Comparison of ENCODE assay signal across 10 mouse cellular contexts in genomic region chr11:98829875-98830274, GRCm38 (mm10).
"Had no signal": no experiment of that assay in that cellular context is flagged by ENCODE, and none has a peak within 500 bp of the region (broad histone marks: within the 10 kb centered on the region; RNA-seq: fewer than 3 reads in every experiment).

No protein-coding gene starts in this region.

- H3K4me1 ChIP-seq: kidney, embryonic 15.5 days; limb, embryonic 10.5 days; neural tube, embryonic 12.5 days had no signal

- ATAC-seq: midbrain, embryonic 15.5 days had no signal

- H3K4me2 ChIP-seq: kidney, embryonic 15.5 days; liver, embryonic 11.5 days; liver, embryonic 15.5 days; midbrain, embryonic 15.5 days; neural tube, embryonic 12.5 days had no signal

- H3K9me3 ChIP-seq: kidney, embryonic 15.5 days; limb, embryonic 10.5 days; liver, embryonic 15.5 days; midbrain, embryonic 10.5 days; midbrain, embryonic 15.5 days; neural tube, embryonic 12.5 days had no signal

- H3K4me3 ChIP-seq: kidney, embryonic 15.5 days; limb, embryonic 10.5 days; liver, embryonic 15.5 days; midbrain, embryonic 10.5 days; midbrain, embryonic 15.5 days; neural tube, embryonic 12.5 days had no signal

- H3K27me3 ChIP-seq: kidney, embryonic 15.5 days; liver, embryonic 15.5 days; midbrain, embryonic 15.5 days; neural tube, embryonic 12.5 days had no signal

- H3K27ac ChIP-seq: kidney, embryonic 15.5 days; limb, embryonic 10.5 days; midbrain, embryonic 10.5 days; midbrain, embryonic 15.5 days; neural tube, embryonic 12.5 days; stomach, postnatal 0 days had no signal

- DNase-seq: layer of hippocampus, adult 9-11 months; lung, adult 2 months had no signal

- H3K9ac ChIP-seq: kidney, embryonic 15.5 days; liver, embryonic 15.5 days; midbrain, embryonic 15.5 days; neural tube, embryonic 12.5 days had no signal
